Mouse (Mus musculus): ENCODE measurements around the gene Gldc. TPM values are rescaled to one million over a fixed set of nuclear protein-coding genes. Genes with fewer than 3 reads are reported as not detected.

The Gldc gene
- total RNA-seq, 1 experiment from 2014 or later, result 0.18 TPM

DNA sequence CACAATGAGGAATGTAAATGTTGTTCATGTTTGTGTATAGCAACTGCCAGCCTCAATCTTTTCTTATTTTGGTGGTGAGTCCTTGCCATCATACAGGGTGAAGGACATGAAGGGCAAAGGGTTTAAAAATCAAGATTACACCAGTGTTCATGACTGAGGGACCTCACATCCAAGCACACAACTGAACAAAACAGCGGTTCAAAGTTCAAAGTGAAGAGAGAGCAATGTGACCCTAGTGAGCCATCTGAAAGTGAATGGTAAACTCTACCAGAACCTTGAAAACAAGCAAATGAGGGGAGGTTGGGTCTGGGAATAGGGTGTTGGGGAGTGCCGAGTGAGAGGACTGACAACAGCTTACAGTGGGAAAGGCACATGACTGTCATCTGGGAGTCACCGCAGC is 63.8 kb downstream of the Gldc start:
- ATAC-seq (replicated peaks; ENCODE audit: low read depth, poor library complexity, severe bottlenecking), result no peak

DNA sequence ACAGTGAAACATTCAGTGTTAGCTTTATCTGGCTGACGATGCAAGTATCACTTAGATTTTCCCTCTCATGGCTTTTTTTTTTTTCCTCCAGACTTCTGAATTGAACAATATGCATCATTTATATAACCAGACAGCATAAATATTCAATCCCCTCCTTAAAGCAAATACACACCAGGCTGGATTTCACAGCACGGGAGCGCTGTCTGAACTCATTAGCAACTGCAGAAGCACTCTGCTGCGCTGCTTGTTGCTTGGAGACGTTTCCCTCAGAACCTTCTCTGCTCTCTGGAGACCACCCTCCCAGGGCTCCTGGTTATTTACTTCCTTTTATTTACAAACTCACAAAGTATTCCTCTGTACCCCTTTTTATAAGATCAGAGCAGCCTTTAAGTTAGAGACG is 66.1 kb downstream of the Gldc start:
- no peak for ATAC-seq (replicated peaks; ENCODE audit: low read depth, poor library complexity, severe bottlenecking)

GRCm38 (mm10) chr19:30108616-30109015 is 66.6 kb downstream of the Gldc start:
- no peak for ATAC-seq (replicated peaks; ENCODE audit: low read depth, poor library complexity, severe bottlenecking)

DNA sequence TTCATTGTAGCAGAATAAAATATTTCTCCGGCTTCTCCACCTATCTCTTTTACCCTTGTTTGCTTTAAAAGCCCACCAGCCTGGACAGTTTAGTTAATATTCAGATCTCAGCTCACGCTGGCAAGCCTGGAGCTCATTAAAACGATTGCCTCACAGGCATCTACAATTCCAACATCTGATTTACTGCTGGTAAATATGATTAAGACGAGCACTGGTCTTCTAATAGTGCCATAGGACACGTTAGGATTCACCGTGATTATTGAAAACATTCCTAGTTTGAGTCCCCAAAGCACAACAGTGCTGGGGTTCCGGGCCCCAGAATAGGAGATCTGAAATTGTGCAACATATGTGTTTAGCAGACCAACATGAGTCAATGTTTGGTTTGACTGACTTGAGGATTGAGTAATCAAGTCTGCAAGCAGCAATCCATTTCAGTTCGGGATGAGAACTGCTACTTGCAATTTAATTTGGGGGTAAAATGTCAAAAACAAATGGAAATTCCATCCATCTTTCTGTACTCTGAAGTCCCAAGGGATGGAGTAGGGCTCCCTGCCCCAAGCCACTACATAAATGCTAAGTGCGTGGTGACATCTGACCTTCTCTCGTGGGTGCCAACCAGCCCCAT is 67.9 kb downstream of the Gldc start:
- ATAC-seq (replicated peaks; ENCODE audit: low read depth, poor library complexity, severe bottlenecking), result no peak

GRCm38 (mm10) chr19:30105045-30105842 is 70.0 kb downstream of the Gldc start:
- no peak for ATAC-seq (replicated peaks; ENCODE audit: low read depth, poor library complexity, severe bottlenecking)

DNA sequence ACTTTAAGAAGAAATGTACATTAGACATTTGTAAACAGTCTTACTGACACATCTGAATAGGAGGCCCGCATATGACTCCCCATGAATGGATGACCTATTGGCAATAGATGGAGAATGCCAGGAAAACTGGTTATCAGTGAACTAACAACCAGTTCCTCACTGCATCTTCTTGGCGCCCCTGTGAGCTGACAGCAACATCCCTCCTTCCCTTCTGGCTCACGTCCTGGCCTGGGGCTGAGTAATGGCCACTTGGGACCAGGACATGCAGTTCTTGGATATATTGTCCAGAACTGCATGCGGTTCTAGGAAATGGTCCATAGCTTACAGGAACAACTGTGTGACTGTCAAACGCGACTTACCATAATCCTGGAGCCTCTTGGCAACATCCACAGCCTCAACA is 72.6 kb downstream of the Gldc start:
- no peak for ATAC-seq (replicated peaks; ENCODE audit: low read depth, poor library complexity, severe bottlenecking)

GRCm38 (mm10) chr19:30100571-30100970 is 74.7 kb downstream of the Gldc start:
- ATAC-seq (replicated peaks; ENCODE audit: low read depth, poor library complexity, severe bottlenecking), result no peak

- no peak for ATAC-seq (replicated peaks; ENCODE audit: low read depth, poor library complexity, severe bottlenecking)
Measured at GRCm38 (mm10) chr19:30097039-30097438, 78.2 kb downstream of the Gldc start.

DNA sequence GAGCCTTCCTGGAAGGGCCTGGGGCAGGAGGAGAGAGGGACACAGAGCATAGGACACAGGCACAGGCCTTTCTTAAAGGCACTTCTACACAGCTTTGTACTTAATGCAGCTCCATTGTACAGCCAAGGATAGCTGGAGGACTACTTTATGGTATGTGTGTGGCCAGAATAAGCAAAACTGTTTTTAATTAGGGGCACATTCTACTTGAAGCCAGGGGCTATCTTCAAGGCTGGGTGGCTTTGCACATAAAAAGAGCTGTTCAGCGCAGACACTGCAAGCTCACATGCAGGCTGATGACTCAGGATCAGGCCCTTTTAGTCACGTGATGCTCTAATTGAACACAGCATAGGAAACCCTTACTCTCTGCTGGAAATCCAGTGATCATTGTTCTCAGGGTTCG is 79.0 kb downstream of the Gldc start:
- ATAC-seq (replicated peaks; ENCODE audit: low read depth, poor library complexity, severe bottlenecking), result no peak

DNA sequence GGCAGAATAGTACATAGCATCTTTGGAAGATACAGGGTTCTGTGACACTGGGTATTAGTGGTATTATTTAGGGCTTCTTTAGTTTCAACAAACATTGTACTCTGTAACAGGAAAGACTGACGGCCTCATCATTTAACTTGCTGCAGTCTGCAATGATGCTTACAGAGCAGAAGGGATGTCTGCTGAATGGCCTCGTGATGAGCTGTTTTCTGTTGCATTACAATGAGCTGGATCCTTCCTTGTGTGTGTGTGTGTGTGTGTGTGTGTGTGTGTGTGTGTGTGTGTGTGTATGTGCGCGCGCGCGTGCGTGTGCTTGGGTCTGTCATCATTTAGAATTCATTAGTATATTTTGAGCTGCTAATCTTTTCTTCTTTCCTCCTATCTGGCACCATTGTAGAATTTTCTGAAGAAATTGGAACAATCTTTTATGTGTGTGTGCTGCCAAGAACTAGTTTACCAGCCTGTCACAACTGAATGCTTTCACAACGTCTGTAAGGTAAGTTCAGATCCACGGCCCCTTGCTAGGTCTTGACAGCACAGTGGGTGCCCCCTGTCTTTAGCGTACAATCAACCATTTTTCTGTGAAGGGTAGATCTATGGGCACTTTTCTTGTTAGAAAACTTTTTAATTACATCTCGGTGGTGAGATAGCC is 83.5 kb downstream of the Gldc start:
- no peak for ATAC-seq (replicated peaks; ENCODE audit: low read depth, poor library complexity, severe bottlenecking)

GRCm38 (mm10) chr19:30090163-30090562 is 85.1 kb downstream of the Gldc start:
- ATAC-seq (replicated peaks; ENCODE audit: low read depth, poor library complexity, severe bottlenecking), result no peak

- ATAC-seq (replicated peaks; ENCODE audit: low read depth, poor library complexity, severe bottlenecking), result no peak
Measured at GRCm38 (mm10) chr19:30065797-30066196, 109.4 kb downstream of the Gldc start.

DNA sequence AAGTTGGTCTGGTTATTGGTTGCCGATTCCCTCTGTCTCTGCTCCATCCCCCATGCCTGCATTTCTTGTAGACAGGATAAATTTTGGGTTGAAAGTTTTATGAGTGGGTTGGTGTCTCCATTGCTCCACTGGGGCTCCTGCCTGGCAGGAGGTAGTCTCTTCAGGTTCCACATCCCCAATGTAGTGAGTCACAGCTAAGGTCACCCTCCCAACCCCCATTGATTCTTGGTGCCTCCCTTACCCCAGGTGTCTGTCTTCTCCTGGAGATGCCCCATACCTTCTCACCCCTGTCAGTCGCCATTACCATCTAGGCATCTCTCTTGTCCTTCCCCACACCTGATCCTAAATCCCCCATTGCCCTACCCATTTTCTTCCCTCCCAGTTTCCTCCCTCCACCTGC is 121.0 kb downstream of the Gldc start:
- no peak for ATAC-seq (replicated peaks; ENCODE audit: low read depth, poor library complexity, severe bottlenecking)

- ATAC-seq (replicated peaks; ENCODE audit: low read depth, poor library complexity, severe bottlenecking), result no peak
Measured at GRCm38 (mm10) chr19:30051479-30051878, 123.8 kb downstream of the Gldc start.

DNA sequence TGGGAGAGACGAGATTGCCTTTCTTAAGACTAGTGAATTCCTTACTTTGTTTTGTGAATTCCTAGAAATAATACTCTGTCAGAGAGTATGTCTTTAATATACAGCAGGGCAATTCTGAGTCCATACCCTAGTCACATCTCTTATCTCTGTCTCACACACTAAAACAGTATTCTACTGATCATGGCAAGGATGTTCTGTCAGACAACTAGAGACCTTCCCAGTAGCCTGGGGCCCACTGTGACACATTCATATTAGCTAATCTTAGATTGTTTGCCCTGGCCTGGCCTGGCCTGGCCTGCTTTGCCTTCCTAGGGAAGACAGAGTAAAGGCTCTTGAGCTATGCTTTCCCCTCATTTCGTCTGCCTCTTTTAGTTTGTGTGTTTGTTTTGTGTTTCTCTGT is 124.6 kb downstream of the Gldc start:
- peak; percentile 69 for ATAC-seq (replicated peaks; ENCODE audit: low read depth, poor library complexity, severe bottlenecking)

Other genes with a start within 250 kb of the Gldc start
- not detected in 2 replicates for gene Trpd52l3, start 171.6 kb downstream of the Gldc start, total RNA-seq (2017)
- 95.0 and 109 TPM in 2 replicates for gene Uhrf2, start 144.9 kb downstream of the Gldc start, total RNA-seq (2017)
- gene Mbl2, start 57.5 kb upstream of the Gldc start, total RNA-seq (2017), result not detected in 2 replicates